Mouse (Mus musculus): ENCODE measurements around the gene F830045P16Rik. TPM values are rescaled to one million over a fixed set of nuclear protein-coding genes. Genes with fewer than 3 reads are reported as not detected.

F830045P16Rik gene
- total and polyA plus RNA-seq, 2 experiments from 2014 or later: 0.16 TPM; not detected in 1

DNA sequence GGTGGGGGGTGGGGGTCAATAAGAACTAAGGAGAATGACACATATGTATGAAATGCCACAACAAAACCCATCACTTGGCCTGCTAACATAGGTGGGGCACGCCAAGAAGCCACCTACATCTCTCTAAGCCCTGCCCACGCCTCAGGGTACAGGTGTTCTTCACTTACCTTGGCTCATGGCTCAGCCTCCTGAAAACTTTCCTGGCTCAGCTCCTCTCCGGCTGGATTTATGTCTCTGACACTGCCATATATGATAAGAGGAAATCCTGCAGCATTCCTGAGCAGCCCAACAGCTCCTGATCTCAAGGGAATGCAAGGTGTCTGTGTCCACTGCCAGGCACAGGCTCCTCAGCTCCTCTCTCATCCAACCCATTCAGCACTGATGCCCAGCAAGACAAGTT, 124.8 kb downstream of the F830045P16Rik start:
- no peak overlapping the region for H3K27ac ChIP-seq (ENCODE audit: low read depth, low read length)
- no peak for TF ChIP-seq CTCF (IDR thresholded peaks at IDR 0.05)

DNA sequence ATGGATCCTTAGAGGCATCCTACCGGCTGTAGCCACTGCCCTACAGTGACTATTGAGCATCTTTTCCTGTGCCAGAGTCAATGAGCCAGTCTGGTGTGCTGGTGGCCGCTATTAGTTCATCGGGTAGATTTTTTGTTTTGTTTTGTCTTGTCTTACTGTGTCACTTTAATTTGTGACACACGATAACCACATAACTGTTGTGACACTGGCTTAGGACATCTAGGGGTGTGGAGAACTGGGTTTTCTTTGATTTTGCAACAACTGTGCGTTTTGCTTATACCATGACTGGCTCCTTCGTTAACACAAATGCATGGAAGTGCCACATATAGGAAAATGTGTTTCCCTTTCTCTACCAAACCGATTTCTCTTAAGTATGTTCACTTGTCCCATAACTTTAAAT, 126.1 kb downstream of the F830045P16Rik start:
- ATAC-seq (ENCODE audit: low FRiP score) (no peak), DNase-seq (ENCODE audit: low spot score) (no peak)
- no peak overlapping the region for H3K27ac ChIP-seq (ENCODE audit: low read depth, low read length)
- no peak overlapping the region for H3K4me2 ChIP-seq (ENCODE audit: low read depth, low read length, poor library complexity, severe bottlenecking)
- no peaks in the 10 kb centered on the region for H3K27me3 ChIP-seq (ENCODE audit: insufficient read depth, low read length)
- H3K4me1 ChIP-seq (ENCODE audit: insufficient read depth, low read length): peaks cover 7% of the 10 kb centered on the region; the same call in 1 of the 2 replicates
- 91% methylated on average over 7 of the region's 7 CpGs for WGBS
- no peak for TF ChIP-seq CTCF (IDR thresholded peaks at IDR 0.05)
- no peak overlapping the region for H3K4me3 ChIP-seq (ENCODE audit: low read depth, low read length)
- no peaks in the 10 kb centered on the region for H3K36me3 ChIP-seq (ENCODE audit: insufficient read depth, low read length)
- no peak overlapping the region for H3K9ac ChIP-seq (replicated peaks; ENCODE audit: low read length, poor library complexity, severe bottlenecking)
- no peaks in the 10 kb centered on the region for H3K9me3 ChIP-seq (ENCODE audit: low read length)

More for the DNA sequence above, 124.8 kb downstream of the F830045P16Rik start:
- ATAC-seq (ENCODE audit: low FRiP score) (no peak), DNase-seq (ENCODE audit: low spot score) (no peak)
- H3K4me1 ChIP-seq (ENCODE audit: insufficient read depth, low read length): peaks cover 7% of the 10 kb centered on the region; the same call in 1 of the 2 replicates
- WGBS: 81% methylated on average over 3 of the region's 3 CpGs
- no peak overlapping the region for H3K4me2 ChIP-seq (ENCODE audit: low read depth, low read length, poor library complexity, severe bottlenecking)
- H3K27me3 ChIP-seq (ENCODE audit: insufficient read depth, low read length): no peaks in the 10 kb centered on the region
- no peaks in the 10 kb centered on the region for H3K9me3 ChIP-seq (ENCODE audit: low read length)
- no peak overlapping the region for H3K9ac ChIP-seq (replicated peaks; ENCODE audit: low read length, poor library complexity, severe bottlenecking)
- no peak overlapping the region for H3K4me3 ChIP-seq (ENCODE audit: low read depth, low read length)
- no peaks in the 10 kb centered on the region for H3K36me3 ChIP-seq (ENCODE audit: insufficient read depth, low read length)

DNA sequence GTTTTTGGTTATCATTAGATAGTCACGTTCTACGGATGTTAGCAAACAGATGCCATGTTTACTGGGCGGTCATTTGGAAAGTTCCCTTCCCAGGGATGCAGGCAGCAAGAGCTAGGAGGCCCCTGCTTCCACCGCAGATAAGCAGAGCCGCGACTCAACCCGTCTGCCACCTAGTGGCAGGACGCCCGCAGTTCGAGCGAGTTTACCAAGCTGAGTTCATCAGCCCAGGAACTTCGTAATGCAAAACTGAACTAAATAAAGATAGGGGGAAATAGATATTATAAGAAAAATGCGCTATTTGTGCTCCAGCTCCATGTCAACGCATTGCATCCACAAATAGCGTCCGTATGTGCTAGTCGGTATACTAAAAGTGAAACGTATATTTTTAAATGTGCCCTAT, 127.9 kb downstream of the F830045P16Rik start:
- WGBS: 22% methylated on average over 18 of the region's 18 CpGs
- Histone ChIP-seq H3K36me3 (ENCODE audit: insufficient read depth, low read length) (no peaks in the 10 kb centered on the region), H3K27ac (ENCODE audit: low read depth, low read length) (no peak overlapping the region), H3K9me3 (ENCODE audit: low read length) (no peaks in the 10 kb centered on the region), H3K4me2 (ENCODE audit: low read depth, low read length, poor library complexity, severe bottlenecking) (no peak overlapping the region), H3K27me3 (ENCODE audit: insufficient read depth, low read length) (no peaks in the 10 kb centered on the region), H3K9ac (replicated peaks; ENCODE audit: low read length, poor library complexity, severe bottlenecking) (no peak overlapping the region), H3K4me1 (ENCODE audit: insufficient read depth, low read length) (no peaks in the 10 kb centered on the region), H3K4me3 (ENCODE audit: low read depth, low read length) (no peak overlapping the region)
- DNase-seq (ENCODE audit: low spot score) (peak; percentile 77), ATAC-seq (ENCODE audit: low FRiP score) (peak; percentile 71)
- TF ChIP-seq CTCF (IDR thresholded peaks at IDR 0.05): peak; percentile 86

Other genes with a start within 250 kb of the F830045P16Rik start
- gene Ckap2l, start 239.4 kb downstream of the F830045P16Rik start, total RNA-seq (2014; rRNA removed): 2.6 and 5.8 TPM in 2 replicates
- gene Ckap2l, start 239.4 kb downstream of the F830045P16Rik start, polyA plus RNA-seq (2015; fragmentation: Nextera tagmentation; extraction: Ambion mirVana): 4.8 and 5.0 TPM in 2 replicates
- gene Il1a, start 226.6 kb downstream of the F830045P16Rik start, total RNA-seq (2014; rRNA removed): 0.52 and 0.93 TPM in 2 replicates
- gene Il1a, start 226.6 kb downstream of the F830045P16Rik start, polyA plus RNA-seq (2015; fragmentation: Nextera tagmentation; extraction: Ambion mirVana): 0.21 and 0.31 TPM in 2 replicates
- gene Il1b, start 165.5 kb downstream of the F830045P16Rik start, total RNA-seq (2014; rRNA removed): not detected in 2 replicates
- 0.33 TPM in 1 of 2 replicates, not detected in the other for gene Il1b, start 165.5 kb downstream of the F830045P16Rik start, polyA plus RNA-seq (2015; fragmentation: Nextera tagmentation; extraction: Ambion mirVana)
- gene Sirpa, start 56.2 kb upstream of the F830045P16Rik start, total RNA-seq (2014; rRNA removed): 109 and 126 TPM in 2 replicates
- 52.2 and 55.7 TPM in 2 replicates for gene Sirpa, start 56.2 kb upstream of the F830045P16Rik start, polyA plus RNA-seq (2015; fragmentation: Nextera tagmentation; extraction: Ambion mirVana)
- gene Pdyn, start 163.2 kb upstream of the F830045P16Rik start, total RNA-seq (2014; rRNA removed): 7.2 and 7.6 TPM in 2 replicates
- gene Pdyn, start 163.2 kb upstream of the F830045P16Rik start, polyA plus RNA-seq (2015; fragmentation: Nextera tagmentation; extraction: Ambion mirVana): 22.2 and 24.7 TPM in 2 replicates

All from midbrain, postnatal 0 days (tissue).